Mouse (Mus musculus) mouse embryonic stem cell (cell line): ENCODE measurements around the gene Igsf8.

Experiments used
- in situ Hi-C, 2 experiments: fragments of 300-500 bp; cut with MboI; formaldehyde crosslinking; loops; 1 replicate in 1 of 2; 3 replicates in 1 of 2; pipeline ENCODE4 v1.14.3; 2019 to 2020; ENCODE audit warnings: low sequenced_read_pairs in 2 of 2, low pct_unique_long_range_greater_than_20kb in 1 of 2, mixed read lengths in 1 of 2; ENCODE audit not compliant: unreplicated experiment in 1 of 2

The Igsf8 gene

GRCm38 (mm10) chr1:172261477-172262078, at the start of gene Igsf8:
TSS of gene Igsf8 (plus strand) at chr1:172261641.
- in situ Hi-C loops: loop anchor here in 1 of 2 experiments (5.0 kb wide), 1 partner anchor 36 kb away; the partner anchor contains the start of gene Atp1a2

- in situ Hi-C loops: no loop called here
These were observed 48.7 kb upstream of the Igsf8 start for GRCm38 (mm10) chr1:172212776-172213175.

GRCm38 (mm10) chr1:172213771-172214170, 47.7 kb upstream of the Igsf8 start:
- in situ Hi-C loops: no loop called here

GRCm38 (mm10) chr1:172214748-172215147, 46.7 kb upstream of the Igsf8 start:
- in situ Hi-C loops: no loop called here

GRCm38 (mm10) chr1:172217148-172217547, 44.3 kb upstream of the Igsf8 start:
- in situ Hi-C loops: no loop called here

- in situ Hi-C loops: no loop called here
These were observed 43.1 kb upstream of the Igsf8 start for GRCm38 (mm10) chr1:172218164-172218910.

- in situ Hi-C loops: no loop called here
These were observed 41.7 kb upstream of the Igsf8 start, which contains the start of gene Casq1 for GRCm38 (mm10) chr1:172219451-172220406. TSS of gene Casq1 (minus strand) at chr1:172219868.

GRCm38 (mm10) chr1:172220414-172220813, 41.0 kb upstream of the Igsf8 start:
- in situ Hi-C loops: no loop called here

- in situ Hi-C loops: no loop called here
These were observed 40.0 kb upstream of the Igsf8 start for GRCm38 (mm10) chr1:172221297-172222063.

- in situ Hi-C loops: loop anchor here in 1 of 2 experiments (25.0 kb wide), 1 partner anchor 416 kb away; no protein-coding TSS in a partner anchor
These were observed 33.2 kb upstream of the Igsf8 start for GRCm38 (mm10) chr1:172228209-172228608.

- in situ Hi-C loops: loop anchor here in 1 of 2 experiments (25.0 kb wide), 1 partner anchor 417 kb away; no protein-coding TSS in a partner anchor
These were observed 32.2 kb upstream of the Igsf8 start for GRCm38 (mm10) chr1:172229215-172229614.

GRCm38 (mm10) chr1:172240945-172241708, 20.3 kb upstream of the Igsf8 start:
- in situ Hi-C loops: loop anchor here in 1 of 2 experiments (25.0 kb wide), 1 partner anchor 429 kb away; no protein-coding TSS in a partner anchor

GRCm38 (mm10) chr1:172242401-172242800, 19.0 kb upstream of the Igsf8 start:
- in situ Hi-C loops: loop anchor here in 1 of 2 experiments (25.0 kb wide), 1 partner anchor 430 kb away; no protein-coding TSS in a partner anchor

- in situ Hi-C loops: loop anchor here in 1 of 2 experiments (25.0 kb wide), 1 partner anchor 431 kb away; no protein-coding TSS in a partner anchor
These were observed 17.8 kb upstream of the Igsf8 start for GRCm38 (mm10) chr1:172243547-172244205.

GRCm38 (mm10) chr1:172244645-172245044, 16.8 kb upstream of the Igsf8 start:
- in situ Hi-C loops: loop anchor here in 1 of 2 experiments (25.0 kb wide), 1 partner anchor 432 kb away; no protein-coding TSS in a partner anchor

- in situ Hi-C loops: loop anchor here in 1 of 2 experiments (25.0 kb wide), 1 partner anchor 435 kb away; no protein-coding TSS in a partner anchor
These were observed 14.2 kb upstream of the Igsf8 start for GRCm38 (mm10) chr1:172247216-172247615.
